Mouse (Mus musculus) embryonic facial prominence, embryonic 13.5 days (tissue): ENCODE measurements around the gene Rftn1. TPM values are rescaled to one million over a fixed set of nuclear protein-coding genes. Genes with fewer than 3 reads are reported as not detected.

Source experiments
- ATAC-seq: fragments of 200-750 bp; cut with Nextera tagmentation; 2 replicates; pipeline ENCODE4 v1.8.0; 2017; ENCODE audit warnings: low read depth; ENCODE audit not compliant: insufficient number of reproducible peaks, insufficient read depth, low FRiP score, low TSS enrichment
- H3K27ac ChIP-seq: fragments of 300-500 bp; sonication (generic); 2 replicates; pipeline ENCODE4 v1.5.1; 2015; ENCODE audit warnings: moderate library complexity, mild to moderate bottlenecking, inconsistent platforms
- H3K27me3 ChIP-seq: fragments of 300-500 bp; sonication (generic); 2 replicates; pipeline ENCODE4 v1.6.1; 2015; ENCODE audit warnings: mild to moderate bottlenecking, inconsistent platforms
- H3K36me3 ChIP-seq: fragments of 300-500 bp; sonication (generic); 2 replicates; pipeline ENCODE4 v1.6.1; 2015; ENCODE audit warnings: mild to moderate bottlenecking, inconsistent platforms
- H3K4me1 ChIP-seq: fragments of 300-500 bp; sonication (generic); 2 replicates; pipeline ENCODE4 v1.6.1; 2015; ENCODE audit warnings: inconsistent platforms
- H3K4me2 ChIP-seq: fragments of 300-500 bp; sonication (generic); 2 replicates; pipeline ENCODE4 v1.6.1; 2015; ENCODE audit warnings: moderate library complexity, mild to moderate bottlenecking, inconsistent platforms
- H3K4me3 ChIP-seq: fragments of 300-500 bp; sonication (generic); 2 replicates; pipeline ENCODE4 v1.5.1; 2015; ENCODE audit warnings: mild to moderate bottlenecking, inconsistent platforms
- H3K9ac ChIP-seq: fragments of 300-500 bp; sonication (generic); 2 replicates; pipeline ENCODE4 v1.6.1; 2015; ENCODE audit warnings: mild to moderate bottlenecking, inconsistent platforms
- H3K9me3 ChIP-seq: fragments of 300-500 bp; sonication (generic); 2 replicates; pipeline ENCODE4 v1.6.1; 2016; ENCODE audit warnings: inconsistent platforms
- WGBS: fragments of 180-500 bp; shearing (Covaris S2); methylation state at CpG from one replicate; pipeline ENCODE4 v1.1.7; 2015; ENCODE audit warnings: mixed read lengths; 5-methylcytosine and 5-hydroxymethylcytosine counted together
- polyA plus RNA-seq: library from polyadenylated mRNA; unstranded; fragments of >200 nt; fragmentation: Nextera tagmentation; extraction: Ambion mirVana; gene quantifications from 2 replicates; pipeline ENCODE4 v1.2.1, GENCODE M21; 2015

Gene Rftn1
- polyA plus RNA-seq, 1 experiment from 2014 or later, result 15.8 TPM

DNA sequence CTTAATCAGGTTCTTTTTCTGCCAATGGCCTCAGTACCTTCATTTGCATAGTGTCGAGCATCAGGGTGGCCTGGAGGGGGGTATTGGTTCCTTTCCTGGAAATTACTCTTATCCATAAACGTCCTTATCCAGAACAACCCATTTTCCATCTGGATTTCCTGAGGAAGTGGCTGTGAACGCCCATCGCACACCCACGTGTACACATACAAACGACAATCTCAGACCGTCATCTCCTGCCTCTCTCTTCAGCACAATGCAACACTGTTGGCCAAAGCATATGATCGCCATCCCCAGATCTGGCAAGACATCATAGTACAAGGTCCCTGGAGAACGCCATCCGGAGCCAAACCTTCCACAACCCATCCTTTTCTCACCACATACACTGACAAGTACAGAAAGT, 47.1 kb downstream of the Rftn1 start:
- no peak for ATAC-seq
- Histone ChIP-seq H3K27ac (no peak overlapping the region), H3K9ac (no peak overlapping the region), H3K4me3 (no peak overlapping the region), H3K9me3 (no peaks in the 10 kb centered on the region), H3K4me1 (0 out of 2 replicates have a peak, but pooled peaks cover 4% of the 10 kb centered on the region), H3K36me3 (no peaks in the 10 kb centered on the region; the same call in 1 of the 2 replicates), H3K4me2 (no peak overlapping the region), H3K27me3 (no peaks in the 10 kb centered on the region)
- 83% methylated on average over 10 of the region's 10 CpGs for WGBS

DNA sequence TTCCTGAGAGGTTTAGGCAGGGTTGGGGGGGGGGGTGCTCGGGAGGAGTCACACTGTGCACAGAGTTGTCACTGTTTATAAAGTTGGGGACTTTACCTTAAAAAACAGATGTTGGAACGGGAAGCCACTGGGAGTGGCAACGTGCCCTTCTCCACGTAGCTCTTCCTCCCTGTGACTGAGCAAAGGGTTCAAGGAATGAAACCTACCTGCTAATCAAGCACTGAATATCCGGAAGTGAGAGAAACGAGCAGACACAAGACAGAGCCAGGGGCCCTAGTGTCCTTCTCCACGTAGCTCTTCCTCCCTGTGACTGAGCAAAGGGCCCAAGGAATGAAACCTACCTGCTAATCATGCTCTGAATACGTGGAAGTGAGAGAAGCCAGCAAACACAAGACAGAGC, 47.9 kb downstream of the Rftn1 start:
- Histone ChIP-seq H3K27ac (no peak overlapping the region), H3K36me3 (no peaks in the 10 kb centered on the region; the same call in 1 of the 2 replicates), H3K4me3 (no peak overlapping the region), H3K4me1 (0 out of 2 replicates have a peak, but pooled peaks cover 4% of the 10 kb centered on the region), H3K27me3 (no peaks in the 10 kb centered on the region), H3K9ac (no peak overlapping the region), H3K4me2 (no peak overlapping the region), H3K9me3 (no peaks in the 10 kb centered on the region)
- WGBS, result 65% methylated on average over 8 of the region's 8 CpGs
- ATAC-seq, result no peak

DNA sequence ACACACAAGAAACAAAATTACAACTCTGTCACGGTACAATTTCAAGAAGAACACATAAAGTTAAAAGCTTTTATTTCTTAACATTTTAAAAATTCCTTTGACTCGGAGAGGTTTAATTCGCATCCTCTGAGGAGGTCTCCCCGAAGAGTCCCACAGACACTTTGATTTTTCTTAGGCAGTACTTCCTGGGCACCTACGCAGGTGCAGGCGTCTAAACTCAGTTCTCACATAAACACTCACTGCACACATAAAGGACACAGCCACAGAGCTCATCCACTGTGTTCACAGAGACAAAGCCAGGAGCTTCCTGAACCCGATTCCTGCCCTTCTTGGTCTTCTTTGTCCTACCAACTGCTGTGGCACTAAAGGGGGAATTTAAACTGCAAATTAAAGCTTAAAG, 48.3 kb downstream of the Rftn1 start:
- H3K4me1 ChIP-seq, result 0 out of 2 replicates have a peak, but pooled peaks cover 4% of the 10 kb centered on the region
- H3K27ac ChIP-seq, result no peak overlapping the region
- H3K36me3 ChIP-seq, result no peaks in the 10 kb centered on the region; the same call in 1 of the 2 replicates
- H3K9ac ChIP-seq, result no peak overlapping the region
- WGBS, result 85% methylated on average over 7 of the region's 7 CpGs
- no peak for ATAC-seq
- H3K4me3 ChIP-seq, result no peak overlapping the region
- H3K9me3 ChIP-seq, result no peaks in the 10 kb centered on the region
- H3K4me2 ChIP-seq, result no peak overlapping the region
- H3K27me3 ChIP-seq, result no peaks in the 10 kb centered on the region

DNA sequence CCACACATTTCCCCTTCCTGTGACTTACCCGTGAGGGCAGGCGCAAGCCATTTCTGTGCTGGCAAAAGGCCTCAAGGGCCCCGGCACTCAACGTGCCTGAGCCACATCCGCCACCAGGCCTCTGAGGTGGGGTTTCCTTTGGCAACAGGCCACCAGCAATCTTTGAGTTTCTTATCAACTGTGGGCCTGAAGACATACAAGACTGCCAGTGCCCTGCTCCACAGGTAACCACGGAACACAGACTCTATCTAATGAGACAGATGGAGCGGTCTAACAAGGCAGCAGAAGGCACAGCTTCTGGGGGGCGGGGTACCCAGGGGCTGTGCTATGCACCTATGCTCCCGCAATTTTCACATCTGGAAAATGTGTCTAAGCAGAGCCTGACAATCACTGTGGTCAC, 54.4 kb downstream of the Rftn1 start:
- Histone ChIP-seq H3K4me2 (no peak overlapping the region), H3K27me3 (no peaks in the 10 kb centered on the region), H3K9ac (no peak overlapping the region), H3K4me3 (no peak overlapping the region), H3K4me1 (peaks cover 10% of the 10 kb centered on the region; the same call in 1 of the 2 replicates), H3K9me3 (no peaks in the 10 kb centered on the region), H3K36me3 (no peaks in the 10 kb centered on the region), H3K27ac (no peak overlapping the region)
- WGBS, result 68% methylated on average over 9 of the region's 9 CpGs
- ATAC-seq, result no peak

DNA sequence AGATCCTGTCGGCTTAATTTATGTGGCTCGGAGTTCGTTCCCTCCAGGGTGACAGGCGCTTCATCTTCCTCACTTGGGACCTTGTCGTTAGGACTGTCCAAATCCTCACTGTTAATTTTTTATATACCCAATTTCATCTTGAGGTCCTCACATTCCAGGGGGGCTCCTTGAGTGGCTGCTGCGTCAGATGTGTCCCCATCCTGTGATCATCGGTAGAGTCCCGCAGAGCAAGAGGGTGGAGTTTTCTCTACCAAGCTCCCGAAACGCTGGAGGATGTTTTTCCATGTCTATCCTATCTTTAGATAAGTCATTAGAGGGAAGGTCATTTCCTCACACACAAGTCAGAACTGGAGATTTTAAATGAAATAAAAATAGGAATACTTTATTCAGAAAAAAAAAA, 55.0 kb downstream of the Rftn1 start:
- ATAC-seq, result no peak
- WGBS, result 86% methylated on average over 10 of the region's 10 CpGs

DNA sequence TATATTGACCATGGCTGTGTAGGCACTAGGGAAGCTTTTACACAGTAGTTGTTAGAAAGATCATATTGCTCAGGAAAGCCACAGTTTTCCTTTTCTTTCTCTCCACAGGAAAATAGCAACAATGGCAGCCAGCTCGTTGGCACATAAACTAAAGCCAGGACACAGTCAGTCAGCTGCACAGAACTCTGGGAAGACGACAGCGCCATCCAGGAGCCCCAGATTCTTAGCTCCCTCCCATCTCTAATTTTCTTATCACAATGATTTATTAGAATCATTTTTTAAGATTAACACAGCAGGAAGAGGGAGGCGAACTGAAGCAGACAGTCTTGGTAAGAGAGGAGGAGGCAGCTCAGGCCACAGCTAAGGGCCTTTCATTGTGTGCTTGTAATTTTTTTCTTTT, 58.8 kb downstream of the Rftn1 start:
- no peak overlapping the region for H3K4me3 ChIP-seq
- no peak overlapping the region for H3K4me2 ChIP-seq
- no peak overlapping the region for H3K9ac ChIP-seq
- H3K4me1 ChIP-seq, result peaks cover 22% of the 10 kb centered on the region
- no peaks in the 10 kb centered on the region for H3K9me3 ChIP-seq
- H3K27ac ChIP-seq, result no peak overlapping the region
- 83% methylated on average over 4 of the region's 4 CpGs for WGBS
- no peaks in the 10 kb centered on the region for H3K36me3 ChIP-seq
- H3K27me3 ChIP-seq, result no peaks in the 10 kb centered on the region
- no peak for ATAC-seq

More for the DNA sequence above, 55.0 kb downstream of the Rftn1 start:
- Histone ChIP-seq H3K4me3 (no peak overlapping the region), H3K27me3 (no peaks in the 10 kb centered on the region), H3K27ac (no peak overlapping the region), H3K4me1 (peaks cover 10% of the 10 kb centered on the region; the same call in 1 of the 2 replicates), H3K4me2 (no peak overlapping the region), H3K9me3 (no peaks in the 10 kb centered on the region), H3K36me3 (no peaks in the 10 kb centered on the region), H3K9ac (no peak overlapping the region)

DNA sequence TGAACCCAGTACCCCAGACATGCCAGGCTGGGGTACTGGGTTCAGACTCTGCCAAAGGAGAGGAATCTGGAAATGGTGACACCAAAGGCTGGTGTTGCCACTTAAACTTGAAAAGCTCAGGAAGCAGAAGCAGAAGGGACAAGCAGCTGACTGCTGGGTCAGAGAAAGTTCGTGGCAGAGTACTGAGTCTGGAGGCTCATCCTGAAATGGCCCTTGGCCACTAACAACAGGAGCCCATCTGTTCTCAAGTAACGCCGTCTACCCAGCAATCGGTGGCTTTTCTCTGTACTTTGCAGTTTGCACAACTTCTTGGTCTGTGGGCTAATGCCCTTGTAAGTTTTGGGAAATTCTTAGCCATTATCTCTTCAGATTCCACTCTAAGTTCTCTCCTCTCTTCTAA, 60.1 kb downstream of the Rftn1 start:
- Histone ChIP-seq H3K36me3 (no peaks in the 10 kb centered on the region), H3K4me3 (no peak overlapping the region), H3K4me2 (no peak overlapping the region), H3K9me3 (no peaks in the 10 kb centered on the region), H3K4me1 (peaks cover 19% of the 10 kb centered on the region), H3K27ac (no peak overlapping the region), H3K27me3 (no peaks in the 10 kb centered on the region), H3K9ac (no peak overlapping the region)
- WGBS, result 61% methylated on average over 4 of the region's 4 CpGs
- ATAC-seq, result no peak

DNA sequence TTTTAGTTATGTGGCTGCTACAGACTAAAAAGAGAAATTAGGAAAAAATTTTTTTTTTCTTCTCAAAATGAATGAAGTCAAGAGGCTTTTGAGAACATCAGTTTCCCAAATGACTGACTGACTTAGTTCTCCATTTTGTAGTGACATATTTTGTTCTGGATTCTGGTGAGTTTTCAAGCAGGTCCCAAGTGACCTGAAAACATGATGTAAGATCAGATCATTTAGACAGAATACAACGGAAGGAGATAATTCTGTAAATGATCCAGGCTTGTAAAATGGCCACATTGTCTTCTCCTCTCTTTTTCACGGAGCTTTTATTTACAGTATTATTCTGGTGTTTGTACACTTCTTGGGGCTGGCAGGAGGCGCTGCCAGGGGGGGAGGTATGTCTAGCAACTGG, 62.1 kb downstream of the Rftn1 start:
- peaks cover 29% of the 10 kb centered on the region for H3K4me1 ChIP-seq
- no peak overlapping the region for H3K9ac ChIP-seq
- H3K27ac ChIP-seq, result no peak overlapping the region
- H3K9me3 ChIP-seq, result no peaks in the 10 kb centered on the region
- no peak overlapping the region for H3K4me2 ChIP-seq
- no peak overlapping the region for H3K4me3 ChIP-seq
- ATAC-seq, result no peak
- no peaks in the 10 kb centered on the region for H3K36me3 ChIP-seq
- H3K27me3 ChIP-seq, result no peaks in the 10 kb centered on the region
- 30% methylated on average over 3 of the region's 3 CpGs for WGBS

DNA sequence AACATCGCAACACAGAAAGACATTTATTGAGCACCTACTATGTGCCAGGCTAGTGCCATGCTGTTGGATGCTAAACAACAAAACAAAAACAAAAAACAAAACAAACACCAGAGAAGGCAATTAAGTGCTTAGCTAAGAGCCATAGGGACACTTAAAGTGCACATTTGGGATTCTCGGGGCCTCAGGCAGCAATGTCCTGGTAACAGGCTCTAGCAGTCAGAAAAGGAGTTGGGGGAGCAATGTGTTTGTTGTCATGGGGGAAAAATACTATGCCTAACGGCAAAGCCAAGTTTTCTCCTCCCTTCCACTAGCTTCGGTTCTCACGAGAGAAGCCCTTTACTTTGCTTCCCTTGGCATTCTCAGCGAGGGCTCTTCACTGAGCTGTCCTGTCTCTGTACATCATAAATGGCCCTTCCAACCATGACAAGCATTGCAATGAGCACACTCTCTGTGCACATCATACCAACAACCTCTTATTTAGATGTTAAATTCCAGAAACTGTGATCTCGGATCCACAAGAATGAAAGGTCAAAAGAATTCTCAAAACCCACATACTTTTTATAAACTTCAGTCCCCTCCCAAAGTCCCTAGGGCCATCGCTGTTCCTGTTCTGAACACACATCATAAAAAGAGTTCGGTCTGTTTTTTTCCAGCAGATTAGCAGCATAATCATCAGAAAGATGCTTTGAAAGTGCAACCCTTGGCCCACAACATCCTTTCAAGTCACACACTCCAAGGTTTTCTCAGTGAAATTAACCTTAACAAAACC, 63.2 kb downstream of the Rftn1 start:
- Histone ChIP-seq H3K4me2 (no peak overlapping the region), H3K27ac (no peak overlapping the region), H3K9me3 (no peaks in the 10 kb centered on the region), H3K27me3 (no peaks in the 10 kb centered on the region), H3K4me3 (no peak overlapping the region), H3K4me1 (peaks cover 29% of the 10 kb centered on the region), H3K36me3 (no peaks in the 10 kb centered on the region), H3K9ac (no peak overlapping the region)
- ATAC-seq, result no peak
- 57% methylated on average over 9 of the region's 9 CpGs for WGBS

DNA sequence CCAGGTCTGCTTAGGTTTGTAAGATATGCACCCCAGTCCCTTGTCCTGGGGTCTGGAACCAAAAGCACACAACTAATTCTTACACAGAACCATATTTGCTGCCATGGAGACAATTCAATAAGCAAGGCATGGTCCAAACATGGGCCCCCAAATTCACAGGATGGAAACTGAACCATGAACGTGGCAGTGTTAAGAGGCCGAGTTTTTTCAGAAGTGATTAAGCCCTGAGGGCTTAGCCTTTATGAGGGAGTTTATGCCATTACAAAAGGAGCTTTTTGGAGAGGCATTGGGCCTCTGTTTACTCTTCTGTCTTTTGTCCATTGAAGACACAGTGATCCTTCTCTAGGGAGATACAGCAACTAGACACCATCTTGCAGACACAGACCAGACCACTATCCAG, 63.9 kb downstream of the Rftn1 start:
- peaks cover 29% of the 10 kb centered on the region for H3K4me1 ChIP-seq
- H3K9ac ChIP-seq, result no peak overlapping the region
- H3K27ac ChIP-seq, result no peak overlapping the region
- WGBS, result 15% methylated on average over 2 of the region's 2 CpGs
- H3K4me2 ChIP-seq, result no peak overlapping the region
- no peak for ATAC-seq
- no peaks in the 10 kb centered on the region for H3K9me3 ChIP-seq
- no peaks in the 10 kb centered on the region for H3K27me3 ChIP-seq
- no peak overlapping the region for H3K4me3 ChIP-seq
- no peaks in the 10 kb centered on the region for H3K36me3 ChIP-seq

DNA sequence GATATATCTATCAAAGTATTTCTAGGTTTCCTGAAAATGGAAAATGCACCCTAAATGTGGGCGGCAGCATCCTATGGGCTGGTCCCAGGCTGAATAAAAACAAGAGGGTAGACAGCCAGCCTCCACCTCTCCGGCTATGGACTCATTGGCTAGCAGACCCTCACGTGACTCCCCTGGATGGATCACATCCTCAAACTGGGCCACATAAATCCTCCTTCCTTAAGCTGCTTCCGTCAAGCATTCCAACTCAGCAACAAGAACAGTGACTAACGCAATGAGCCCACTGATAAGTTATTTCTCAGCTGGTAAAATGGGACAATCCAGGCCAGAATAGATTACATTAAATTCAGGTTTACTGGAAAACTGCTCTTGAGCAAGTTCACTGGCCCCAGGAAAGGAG, 64.6 kb downstream of the Rftn1 start:
- Histone ChIP-seq H3K9ac (no peak overlapping the region), H3K4me3 (no peak overlapping the region), H3K27ac (no peak overlapping the region), H3K4me2 (no peak overlapping the region), H3K9me3 (no peaks in the 10 kb centered on the region), H3K36me3 (no peaks in the 10 kb centered on the region), H3K27me3 (no peaks in the 10 kb centered on the region), H3K4me1 (peaks cover 29% of the 10 kb centered on the region)
- ATAC-seq, result no peak
- 83% methylated on average over 5 of the region's 5 CpGs for WGBS

DNA sequence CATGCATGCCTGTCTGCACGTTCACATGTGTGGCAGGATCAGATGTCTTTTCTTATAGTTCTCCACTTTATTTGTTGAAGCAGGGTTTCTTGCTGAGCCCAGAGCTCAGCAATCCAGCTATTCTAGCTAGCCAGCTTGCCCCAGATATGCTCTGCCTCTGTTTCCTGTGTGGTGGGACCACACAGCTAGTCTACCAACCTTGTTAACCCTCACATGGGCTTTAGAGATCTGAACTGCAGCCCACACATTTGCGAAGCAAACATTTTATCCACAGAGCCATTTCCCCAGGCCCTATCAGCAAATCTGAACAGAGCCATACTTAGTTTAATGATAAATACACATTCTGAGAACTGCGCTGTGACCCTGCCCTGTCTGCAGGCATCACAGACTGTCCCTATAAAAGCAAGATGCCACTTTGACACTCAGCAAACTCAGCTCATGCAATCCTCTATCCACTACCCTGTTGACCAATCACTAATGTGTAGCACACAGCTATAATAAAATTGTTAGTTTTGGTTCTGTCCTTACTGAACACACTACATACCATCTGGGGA, 65.2 kb downstream of the Rftn1 start:
- Histone ChIP-seq H3K36me3 (no peaks in the 10 kb centered on the region), H3K9me3 (no peaks in the 10 kb centered on the region), H3K27ac (no peak overlapping the region), H3K27me3 (no peaks in the 10 kb centered on the region), H3K4me2 (no peak overlapping the region), H3K4me1 (peaks cover 29% of the 10 kb centered on the region), H3K4me3 (no peak overlapping the region), H3K9ac (no peak overlapping the region)
- 53% methylated on average over 3 of the region's 3 CpGs for whole genome bisulfite sequencing
- ATAC-seq, result no peak
